Mouse (Mus musculus) lung, postnatal 0 days (tissue): ENCODE results near the gene Plekhm3.
"Not testable (repeated sequence)": the region's sequence is repeated elsewhere in the genome, so short reads cannot be mapped to it uniquely, and the experiment has no call there.

Source experiments
- CTCF ChIP-seq: IDR thresholded peaks from 2 replicates; pipeline ENCODE4 v1.5.1; 2016; ENCODE audit warnings: antibody characterized with exemption, mild to moderate bottlenecking
- EP300 ChIP-seq: IDR thresholded peaks from 2 replicates; pipeline ENCODE4 v1.6.1; 2016; ENCODE audit warnings: antibody characterized with exemption, mild to moderate bottlenecking, control low read depth

- not testable (repeated sequence) for TF ChIP-seq EP300, CTCF
Measured at GRCm38 (mm10) chr1:64954786-64955185, 1.8 kb downstream of the Plekhm3 start.
